Mouse (Mus musculus) v-Abl transformed pro-B cells (cell line): ENCODE data around the gene Rasl10a.
"Not testable (repeated sequence)": the region's sequence is repeated elsewhere in the genome, so short reads cannot be mapped to it uniquely, and the experiment has no call there.

ENCODE experiments used
- in situ Hi-C, 2 experiments: fragments of 400-800 bp; cut with MboI; formaldehyde crosslinking; loops; one replicate each; pipeline ENCODE4 v1.15.1; 2025; ENCODE audit not compliant: unreplicated experiment in 2 of 2

Rasl10a gene

DNA sequence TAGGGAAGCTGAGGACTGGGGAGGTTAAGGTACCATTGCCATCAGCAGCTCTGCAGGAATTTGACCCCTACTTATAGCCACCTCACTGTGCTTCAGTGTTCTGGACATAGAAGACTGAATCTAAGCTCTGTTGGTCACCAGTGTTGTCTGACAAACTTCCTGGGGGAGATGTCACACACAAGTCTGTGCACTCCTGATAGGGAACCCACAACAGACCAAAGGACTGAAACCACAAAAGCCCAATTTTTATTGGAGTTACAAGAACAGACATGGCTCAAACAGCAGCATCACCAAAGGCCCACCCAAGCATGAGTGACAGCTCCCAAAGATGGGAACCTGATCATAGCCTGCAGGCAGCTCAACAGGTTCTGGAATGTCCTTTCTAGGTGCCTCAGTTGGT is 9.1 kb downstream of the Rasl10a start:
- in situ Hi-C loops, result loop anchor here (5.0 kb wide), 3 partner anchors 50 to 150 kb away; no protein-coding TSS in a partner anchor

DNA sequence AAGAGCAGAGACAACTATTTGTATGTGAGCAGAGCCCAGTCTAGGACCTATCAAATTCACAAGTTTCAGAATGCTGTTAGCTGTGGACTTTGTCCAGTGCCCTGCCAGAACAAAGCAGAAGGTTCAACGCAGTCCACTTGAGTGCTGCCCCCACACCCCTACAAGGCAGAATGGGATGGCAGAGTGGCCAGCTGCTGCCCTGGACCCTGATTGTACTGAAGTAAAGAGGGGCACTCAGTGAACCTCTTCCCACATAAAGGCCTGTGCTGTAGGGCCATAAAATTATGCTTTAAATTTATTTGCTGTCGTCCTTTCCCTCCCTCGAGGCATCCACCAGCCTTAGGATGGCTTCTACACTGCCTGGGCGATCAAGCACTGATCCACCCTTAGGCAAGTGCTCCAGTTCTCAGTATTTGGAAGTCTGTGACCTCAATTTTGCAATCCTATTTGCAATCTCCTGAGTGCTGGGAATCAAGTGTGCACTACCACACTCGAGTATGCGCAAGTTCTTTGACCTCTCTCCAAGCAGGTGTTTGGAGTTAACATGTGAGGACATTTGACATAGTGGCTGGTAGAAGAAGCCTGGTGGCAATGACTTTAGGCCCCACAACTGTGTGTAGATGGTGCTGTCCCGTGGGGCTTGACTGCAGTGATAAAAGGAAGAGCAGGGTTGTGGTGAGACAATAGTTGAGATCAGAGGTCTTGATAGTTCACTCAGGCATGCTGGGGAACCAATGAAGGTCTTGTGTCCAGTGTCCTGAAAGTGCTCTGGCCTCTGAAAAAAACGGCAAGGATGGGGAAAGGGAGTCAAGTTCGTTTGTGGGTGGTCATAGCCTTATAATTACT is 10.4 kb downstream of the Rasl10a start:
- in situ Hi-C loops, result loop anchor here (5.0 kb wide), 3 partner anchors 51 to 151 kb away; no protein-coding TSS in a partner anchor

- in situ Hi-C loops, result no loop called here
These were observed 17.0 kb downstream of the Rasl10a start for GRCm38 (mm10) chr11:5074882-5075281.

DNA sequence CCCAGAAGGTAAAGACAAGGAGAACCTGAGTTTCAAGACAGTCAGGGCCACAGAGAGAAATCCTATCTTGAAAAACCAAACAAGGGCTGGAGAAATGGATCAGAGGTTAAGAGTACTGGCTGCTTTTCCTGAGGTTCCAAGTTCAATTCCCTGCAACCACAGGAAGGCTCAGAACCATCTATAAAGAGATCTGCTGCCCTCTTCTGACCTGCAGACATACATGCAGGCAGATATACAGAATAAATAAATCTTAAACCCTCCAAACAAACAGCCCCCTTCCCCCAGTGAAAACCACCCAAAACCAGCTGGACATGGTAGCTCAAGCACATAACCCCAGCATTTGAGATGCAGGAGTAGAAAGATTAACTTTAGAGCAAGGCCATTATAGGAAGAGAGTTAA is 17.8 kb downstream of the Rasl10a start:
- in situ Hi-C loops, result no loop called here

GRCm38 (mm10) chr11:5076843-5077242 is 18.9 kb downstream of the Rasl10a start:
- in situ Hi-C loops, result not testable (repeated sequence)

GRCm38 (mm10) chr11:5089147-5089546 is 31.2 kb downstream of the Rasl10a start:
- in situ Hi-C loops, result no loop called here

DNA sequence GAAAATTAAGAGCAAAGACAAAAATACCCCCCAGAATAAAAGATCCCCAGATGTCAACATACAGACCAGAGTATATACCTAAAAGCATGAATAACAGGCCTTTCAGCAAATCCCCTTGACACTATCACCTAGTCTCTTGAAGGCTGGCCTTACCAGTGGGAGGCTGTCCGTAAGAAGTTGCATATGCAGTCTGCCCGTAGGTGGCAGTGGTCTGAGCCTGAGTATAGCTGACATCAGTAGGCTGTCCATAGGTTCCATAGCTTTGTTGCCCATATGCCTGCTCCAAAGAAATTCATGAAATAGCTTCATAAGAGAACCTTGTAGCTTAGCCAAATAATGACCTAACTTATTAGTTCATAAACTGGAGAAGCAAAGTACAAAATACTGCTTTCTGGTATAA is 33.8 kb downstream of the Rasl10a start:
- in situ Hi-C loops, result no loop called here

- in situ Hi-C loops, result no loop called here
These were observed 37.9 kb downstream of the Rasl10a start for GRCm38 (mm10) chr11:5095877-5096276.

- in situ Hi-C loops, result no loop called here
These were observed 38.6 kb downstream of the Rasl10a start for GRCm38 (mm10) chr11:5096480-5097020.

GRCm38 (mm10) chr11:5098035-5098735 is 40.3 kb downstream of the Rasl10a start:
- in situ Hi-C loops, result no loop called here

DNA sequence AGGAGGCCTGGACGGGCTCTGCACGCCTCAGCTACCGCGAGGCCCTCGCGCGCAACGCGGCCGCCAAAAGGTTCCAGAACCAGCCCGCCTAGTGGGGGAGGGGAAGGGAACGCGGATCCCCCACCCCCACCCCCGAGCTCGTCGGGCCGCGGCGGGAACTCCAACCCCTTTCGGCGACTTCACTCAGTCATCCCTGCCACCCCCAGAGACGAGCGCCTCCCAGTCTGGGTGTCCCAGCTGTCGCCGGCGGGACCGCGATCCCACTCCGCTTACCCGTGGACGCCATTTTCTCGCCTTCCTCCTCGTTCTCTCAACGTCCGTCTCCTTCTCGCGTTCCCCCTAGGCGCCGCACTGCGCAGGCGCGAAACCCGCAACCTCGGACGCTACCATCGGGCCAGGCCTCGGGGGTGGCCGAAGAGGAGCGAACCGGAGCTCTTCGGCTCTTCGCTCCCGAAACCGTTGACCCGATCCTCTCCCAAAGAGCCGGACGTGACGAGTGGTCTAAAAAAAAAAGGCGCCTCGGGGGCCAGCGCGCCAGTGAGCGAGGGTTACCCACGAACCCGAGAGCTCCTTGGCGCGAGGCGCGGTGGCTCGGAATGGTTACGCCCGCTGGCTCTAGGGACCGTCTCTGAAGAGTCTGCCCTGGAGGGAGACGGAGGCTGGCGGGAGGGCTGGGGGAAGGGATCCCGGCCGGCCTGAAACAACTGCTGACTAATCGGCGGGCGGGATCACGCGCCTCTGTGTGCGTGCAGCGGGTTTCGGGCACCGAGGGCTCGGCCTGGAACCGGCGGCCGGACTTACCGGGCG is 41.0 kb downstream of the Rasl10a start, which contains the start of the genes Rhbdd3 and Ewsr1:
Gene Rhbdd3, plus strand, starts transcription at position 191 of the 807 bp plus-strand sequence.
Gene Ewsr1, minus strand, starts transcription at position 531 of the 807 bp plus-strand sequence.
- in situ Hi-C loops, result no loop called here

GRCm38 (mm10) chr11:5099576-5100183 is 41.8 kb downstream of the Rasl10a start:
- in situ Hi-C loops, result no loop called here

- in situ Hi-C loops, result no loop called here
These were observed 42.4 kb downstream of the Rasl10a start for GRCm38 (mm10) chr11:5100283-5100682.

DNA sequence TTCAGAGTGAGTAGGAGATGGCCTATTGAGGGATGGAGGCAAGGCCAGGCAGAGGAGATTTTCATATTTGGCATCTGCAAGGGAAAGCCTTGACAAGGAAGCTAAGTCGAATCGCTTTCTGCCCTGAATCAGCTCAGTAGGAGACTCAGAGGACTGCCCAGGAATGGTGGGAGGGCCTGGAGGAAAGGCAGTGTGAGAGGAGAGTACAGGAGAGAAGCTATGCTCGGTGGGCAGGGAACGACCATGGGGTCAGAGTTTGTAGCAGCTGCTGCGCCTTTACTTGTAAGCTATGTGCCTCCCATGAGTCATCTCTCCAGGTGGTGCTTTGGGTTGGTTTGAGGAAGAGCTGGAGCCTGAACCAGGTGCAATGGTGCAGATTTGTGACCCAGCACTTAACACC is 42.9 kb downstream of the Rasl10a start:
- in situ Hi-C loops, result no loop called here

GRCm38 (mm10) chr11:5101641-5102040 is 43.7 kb downstream of the Rasl10a start:
- in situ Hi-C loops, result no loop called here

DNA sequence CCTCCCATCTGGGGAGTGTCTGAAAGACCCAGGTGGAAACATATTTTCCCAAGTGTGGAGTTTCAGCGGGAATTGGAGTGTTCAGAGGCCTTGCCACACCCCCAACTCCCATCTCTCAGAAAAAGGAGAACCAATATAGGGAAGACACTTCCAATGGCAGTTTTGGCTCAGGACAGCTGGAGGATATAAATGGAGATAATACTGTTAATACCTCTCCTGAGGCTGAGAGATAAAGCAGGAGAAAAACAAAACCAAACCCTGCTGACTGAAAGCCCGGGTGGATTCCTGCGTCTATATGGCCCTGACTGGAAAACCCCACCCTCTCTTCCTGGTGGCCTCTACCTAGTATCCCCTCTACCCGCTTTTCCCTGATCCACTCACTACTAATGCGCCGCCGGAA is 44.5 kb downstream of the Rasl10a start:
- in situ Hi-C loops, result no loop called here

DNA sequence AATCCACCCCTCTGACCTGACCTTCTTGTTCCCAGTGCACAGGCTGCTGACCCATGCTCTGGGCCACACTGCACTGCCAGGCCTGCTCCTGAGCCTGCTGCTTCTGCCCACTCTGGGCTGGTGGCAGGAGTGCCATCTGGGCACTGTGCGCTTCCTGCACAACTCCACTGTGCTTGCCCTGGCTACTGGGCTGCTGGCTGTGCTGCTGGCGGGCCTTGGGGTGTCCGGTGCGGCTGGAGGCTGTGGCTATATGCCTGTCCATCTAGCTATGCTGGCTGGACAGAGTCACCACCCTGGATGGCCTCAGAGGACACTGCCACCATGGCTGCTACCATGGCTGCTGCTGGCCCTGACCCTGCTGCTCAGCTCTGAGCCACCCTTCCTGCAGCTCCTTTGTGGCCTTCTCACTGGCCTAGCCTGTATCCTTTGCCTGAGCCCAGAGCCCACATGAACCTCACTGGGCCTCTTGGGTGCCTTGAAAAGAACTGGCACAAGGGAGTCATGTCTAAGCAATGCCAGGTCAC is 46.1 kb downstream of the Rasl10a start:
- in situ Hi-C loops, result no loop called here

- in situ Hi-C loops, result no loop called here
These were observed 51.5 kb downstream of the Rasl10a start for GRCm38 (mm10) chr11:5109441-5109840.
